Mouse (Mus musculus) midbrain, embryonic 15.5 days (tissue): Measurements from ENCODE around the gene Exoc7. TPM values are rescaled to one million over a fixed set of nuclear protein-coding genes. Genes with fewer than 3 reads are reported as not detected.

Experiments used
- ATAC-seq: fragments of 200-750 bp; cut with Nextera tagmentation; replicated peaks from 2 replicates; pipeline ENCODE4 v1.8.0; 2017; ENCODE audit warnings: moderate TSS enrichment
- H3K27ac ChIP-seq: fragments of 300-500 bp; sonication (generic); 2 replicates; pipeline ENCODE4 v1.5.1; 2015; ENCODE audit warnings: mild to moderate bottlenecking, inconsistent platforms
- H3K27me3 ChIP-seq: fragments of 300-500 bp; sonication (generic); replicated peaks from 2 replicates; pipeline ENCODE4 v1.6.1; 2015; ENCODE audit warnings: inconsistent platforms
- H3K36me3 ChIP-seq: fragments of 300-500 bp; sonication (generic); replicated peaks from 2 replicates; pipeline ENCODE4 v1.6.1; 2015; ENCODE audit warnings: inconsistent platforms
- H3K4me1 ChIP-seq: fragments of 300-500 bp; sonication (generic); 2 replicates; pipeline ENCODE4 v1.6.1; 2015; ENCODE audit warnings: inconsistent platforms
- H3K4me2 ChIP-seq: fragments of 300-500 bp; sonication (generic); 2 replicates; pipeline ENCODE4 v1.6.1; 2015; ENCODE audit warnings: inconsistent platforms, mild to moderate bottlenecking, moderate library complexity
- H3K4me3 ChIP-seq: fragments of 300-500 bp; sonication (generic); 2 replicates; pipeline ENCODE4 v1.5.1; 2015; ENCODE audit warnings: mild to moderate bottlenecking, inconsistent platforms
- H3K9ac ChIP-seq: fragments of 300-500 bp; sonication (generic); 2 replicates; pipeline ENCODE4 v1.6.1; 2015; ENCODE audit warnings: mild to moderate bottlenecking, inconsistent platforms
- H3K9me3 ChIP-seq: fragments of 300-500 bp; sonication (generic); 2 replicates; pipeline ENCODE4 v1.6.1; 2016; ENCODE audit warnings: inconsistent platforms
- WGBS: fragments of 180-500 bp; shearing (Covaris S2); methylation state at CpG from one replicate; pipeline ENCODE4 v1.1.7; 2015; ENCODE audit warnings: mixed read lengths; 5-methylcytosine and 5-hydroxymethylcytosine counted together
- polyA plus RNA-seq: library from polyadenylated mRNA; unstranded; fragments of >200 nt; fragmentation: Nextera tagmentation; extraction: Ambion mirVana; gene quantifications from 2 replicates; pipeline ENCODE4 v1.2.1, GENCODE M21; 2015

The Exoc7 gene
- polyA plus RNA-seq, 1 experiment from 2014 or later: 109 TPM

GRCm38 (mm10) chr11:116333526-116334416, 26.7 kb upstream of the Exoc7 start:
- H3K27ac ChIP-seq: no peak overlapping the region
- no peak for ATAC-seq

GRCm38 (mm10) chr11:116332983-116333270, 25.9 kb upstream of the Exoc7 start:
- no peak for ATAC-seq
- Histone ChIP-seq H3K9ac (0 out of 2 replicates have a peak overlapping the region, but pooled peaks have one; percentile 9), H3K4me3 (no peak overlapping the region), H3K4me1 (peaks cover 70% of the 10 kb centered on the region), H3K27me3 (peaks cover 10% of the 10 kb centered on the region), H3K9me3 (no peaks in the 10 kb centered on the region), H3K27ac (peak overlapping the region; percentile 51), H3K36me3 (no peaks in the 10 kb centered on the region), H3K4me2 (peak overlapping the region; percentile 98; the same call in 1 of the 2 replicates)
- WGBS: 62% methylated on average over 3 of the region's 3 CpGs

More at GRCm38 (mm10) chr11:116333526-116334416, 26.7 kb upstream of the Exoc7 start:
- no peaks in the 10 kb centered on the region for H3K36me3 ChIP-seq
- peaks cover 70% of the 10 kb centered on the region for H3K4me1 ChIP-seq
- peak overlapping the region; percentile 24; the same call in 1 of the 2 replicates for H3K9ac ChIP-seq
- H3K4me2 ChIP-seq: peak overlapping the region; percentile 98
- 28% methylated on average over 31 of the region's 31 CpGs for WGBS
- peaks cover 10% of the 10 kb centered on the region for H3K27me3 ChIP-seq
- peak overlapping the region; percentile 51 for H3K4me3 ChIP-seq
- no peaks in the 10 kb centered on the region for H3K9me3 ChIP-seq

- ATAC-seq: peak; percentile 34
- peaks cover 70% of the 10 kb centered on the region for H3K4me1 ChIP-seq
- H3K4me2 ChIP-seq: peak overlapping the region; percentile 98
- H3K4me3 ChIP-seq: no peak overlapping the region
- WGBS: 18% methylated on average over 19 of the region's 19 CpGs
- H3K9ac ChIP-seq: no peak overlapping the region
- H3K36me3 ChIP-seq: no peaks in the 10 kb centered on the region
- H3K27me3 ChIP-seq: peaks cover 10% of the 10 kb centered on the region
- no peaks in the 10 kb centered on the region for H3K9me3 ChIP-seq
- H3K27ac ChIP-seq: peak overlapping the region; percentile 60
Measured at GRCm38 (mm10) chr11:116332232-116332982, 25.4 kb upstream of the Exoc7 start.

GRCm38 (mm10) chr11:116330211-116330518, 23.1 kb upstream of the Exoc7 start:
- no peak for ATAC-seq
- Histone ChIP-seq H3K27me3 (peaks cover 10% of the 10 kb centered on the region), H3K4me1 (peaks cover 55% of the 10 kb centered on the region), H3K9ac (no peak overlapping the region), H3K4me3 (no peak overlapping the region), H3K4me2 (no peak overlapping the region), H3K9me3 (no peaks in the 10 kb centered on the region), H3K27ac (peak overlapping the region; percentile 79), H3K36me3 (no peaks in the 10 kb centered on the region)
- WGBS: 51% methylated on average over 7 of the region's 7 CpGs

GRCm38 (mm10) chr11:116329314-116330210, 22.5 kb upstream of the Exoc7 start:
- Histone ChIP-seq H3K9ac (no peak overlapping the region), H3K27me3 (peaks cover 10% of the 10 kb centered on the region), H3K27ac (peak overlapping the region; percentile 79), H3K4me1 (peaks cover 49% of the 10 kb centered on the region), H3K9me3 (no peaks in the 10 kb centered on the region), H3K4me2 (no peak overlapping the region), H3K36me3 (no peaks in the 10 kb centered on the region), H3K4me3 (no peak overlapping the region)
- ATAC-seq: peak; percentile 64; the same call in 1 of the 2 replicates
- whole genome bisulfite sequencing: 28% methylated on average over 18 of the region's 18 CpGs

GRCm38 (mm10) chr11:116326963-116327603, 20.1 kb upstream of the Exoc7 start:
- no peak overlapping the region for H3K4me2 ChIP-seq
- peaks cover 29% of the 10 kb centered on the region for H3K4me1 ChIP-seq
- H3K27ac ChIP-seq: no peak overlapping the region
- H3K4me3 ChIP-seq: no peak overlapping the region
- H3K9ac ChIP-seq: no peak overlapping the region
- H3K27me3 ChIP-seq: no peaks in the 10 kb centered on the region
- no peaks in the 10 kb centered on the region for H3K9me3 ChIP-seq
- no peaks in the 10 kb centered on the region for H3K36me3 ChIP-seq
- 74% methylated on average over 7 of the region's 7 CpGs for WGBS
- no peak for ATAC-seq

- Histone ChIP-seq H3K4me2 (peak overlapping the region; percentile 91), H3K27me3 (no peaks in the 10 kb centered on the region), H3K4me1 (peaks cover 9% of the 10 kb centered on the region), H3K36me3 (no peaks in the 10 kb centered on the region), H3K9me3 (no peaks in the 10 kb centered on the region), H3K27ac (no peak overlapping the region), H3K9ac (peak overlapping the region; percentile 31), H3K4me3 (peak overlapping the region; percentile 39)
- peak; percentile 66; the same call in 1 of the 2 replicates for ATAC-seq
- WGBS: under 1% methylated on average over 41 of the region's 41 CpGs
Measured at GRCm38 (mm10) chr11:116318719-116319659, 12.0 kb upstream of the Exoc7 start.

GRCm38 (mm10) chr11:116312359-116312758, 5.3 kb upstream of the Exoc7 start:
- WGBS: 53% methylated on average over 8 of the region's 8 CpGs

GRCm38 (mm10) chr11:116311169-116311568, 4.1 kb upstream of the Exoc7 start:
- Histone ChIP-seq H3K9me3 (no peaks in the 10 kb centered on the region), H3K9ac (no peak overlapping the region), H3K4me2 (no peak overlapping the region), H3K4me3 (no peak overlapping the region), H3K27ac (no peak overlapping the region), H3K27me3 (no peaks in the 10 kb centered on the region), H3K36me3 (no peaks in the 10 kb centered on the region), H3K4me1 (no peaks in the 10 kb centered on the region)
- 46% methylated on average over 8 of the region's 8 CpGs for WGBS
- ATAC-seq: no peak

More at GRCm38 (mm10) chr11:116312359-116312758, 5.3 kb upstream of the Exoc7 start:
- H3K9me3 ChIP-seq: no peaks in the 10 kb centered on the region
- H3K4me1 ChIP-seq: no peaks in the 10 kb centered on the region
- no peak overlapping the region for H3K27ac ChIP-seq
- no peaks in the 10 kb centered on the region for H3K27me3 ChIP-seq
- no peak overlapping the region for H3K9ac ChIP-seq
- no peak for ATAC-seq
- H3K4me2 ChIP-seq: no peak overlapping the region
- no peak overlapping the region for H3K4me3 ChIP-seq
- H3K36me3 ChIP-seq: no peaks in the 10 kb centered on the region

GRCm38 (mm10) chr11:116309601-116310000, 2.6 kb upstream of the Exoc7 start:
- Histone ChIP-seq H3K9me3 (no peaks in the 10 kb centered on the region), H3K4me3 (no peak overlapping the region), H3K4me1 (peaks cover 10% of the 10 kb centered on the region), H3K27me3 (no peaks in the 10 kb centered on the region), H3K9ac (no peak overlapping the region), H3K36me3 (peaks cover 2% of the 10 kb centered on the region; the same call in 1 of the 2 replicates), H3K4me2 (no peak overlapping the region), H3K27ac (no peak overlapping the region)
- WGBS: 82% methylated on average over 3 of the region's 3 CpGs
- ATAC-seq: no peak
